Mouse (Mus musculus): ENCODE measurements around the gene Msh4. TPM values are rescaled to one million over a fixed set of nuclear protein-coding genes. Genes with fewer than 3 reads are reported as not detected.
"Not testable (repeated sequence)": the region's sequence is repeated elsewhere in the genome, so short reads cannot be mapped to it uniquely, and the experiment has no call there.

The Msh4 gene
- total and polyA plus RNA-seq, 3 experiments = 0.06 to 0.07 TPM; not detected in 1

DNA sequence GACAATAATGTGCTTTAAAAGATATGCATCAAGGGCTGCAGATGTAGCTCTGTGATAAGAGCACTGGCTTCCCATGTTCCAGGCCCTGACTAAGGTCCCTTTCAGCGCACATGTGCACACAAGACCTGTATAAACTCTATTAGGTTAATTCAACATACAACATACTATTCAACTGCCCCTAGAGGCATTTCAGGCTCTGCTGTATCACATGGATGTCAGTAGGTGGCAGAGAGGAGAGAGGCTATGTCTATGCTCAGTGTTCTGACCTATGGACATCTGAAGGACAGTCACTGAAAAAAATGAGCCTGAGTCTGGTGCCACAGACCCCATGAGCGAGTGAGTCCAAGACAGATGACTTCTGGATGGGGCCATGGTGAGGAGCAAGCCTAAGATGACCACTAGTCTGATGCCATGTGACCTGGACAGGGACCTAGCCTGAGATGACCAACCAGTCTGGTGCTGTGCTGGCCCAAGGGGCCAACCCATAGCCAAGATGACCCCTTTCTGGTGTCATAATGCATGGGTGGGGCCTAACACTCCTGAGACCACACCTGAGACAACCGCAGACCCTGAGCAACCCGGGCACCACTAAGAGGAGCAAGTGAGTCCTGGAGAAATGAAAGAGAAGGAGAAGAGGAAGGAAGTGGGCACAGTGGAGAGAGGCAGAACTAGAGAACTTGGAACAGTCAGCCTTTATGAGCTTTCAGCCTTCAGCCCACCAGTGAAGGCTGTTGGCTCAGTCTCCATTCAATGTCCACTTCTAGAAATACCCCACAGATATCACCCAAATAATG is 41.1 kb downstream of the Msh4 start:
- no peak overlapping the region for H3K4me3 ChIP-seq
- no peaks in the 10 kb centered on the region for H3K4me1 ChIP-seq (ENCODE audit: control insufficient read depth, insufficient read depth, low read length)
- H3K27me3 ChIP-seq (ENCODE audit: control insufficient read depth, insufficient read depth, low read length) = no peaks in the 10 kb centered on the region
- no peak overlapping the region for H3K27ac ChIP-seq
- H3K79me2 ChIP-seq (replicated peaks; ENCODE audit: control insufficient read depth, insufficient read depth, low read length) = no peaks in the 10 kb centered on the region
- 81% methylated on average over 4 of the region's 4 CpGs for whole genome bisulfite sequencing
- no peak for DNase-seq
- H3K9ac ChIP-seq (ENCODE audit: low read depth, low read length) = no peak overlapping the region
- TF ChIP-seq CTCF (IDR thresholded peaks at IDR 0.05) (0 out of 2 replicates have a peak, but pooled peaks have one; percentile 5), POLR2A (IDR thresholded peaks at IDR 0.05; ENCODE audit: insufficient read depth, low read depth, low read length) (no peak)
- H3K36me3 ChIP-seq (ENCODE audit: control insufficient read depth, insufficient read depth, low read length) = no peaks in the 10 kb centered on the region
- intact Hi-C loops (cut with DNase I) = no loop called here

DNA sequence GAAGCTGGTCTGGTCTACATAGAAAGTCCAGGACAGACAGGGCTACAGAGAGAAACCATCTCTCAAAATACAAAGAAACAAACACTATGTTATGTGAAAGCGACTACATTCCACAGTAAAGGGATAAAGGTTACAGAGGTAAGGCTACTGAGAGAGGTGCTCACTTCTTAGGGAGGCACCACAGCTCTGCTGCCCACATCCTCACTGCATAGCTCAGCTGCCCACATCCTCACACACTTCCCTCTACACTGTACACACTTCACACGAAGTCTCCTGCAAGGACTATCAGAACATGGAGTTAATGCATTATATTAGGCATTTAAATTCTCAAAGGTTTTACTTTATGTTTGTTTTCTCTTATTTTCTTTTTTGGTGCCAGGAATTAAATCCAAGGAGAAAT is 42.1 kb downstream of the Msh4 start:
- Histone ChIP-seq H3K27ac (no peak overlapping the region), H3K9ac (ENCODE audit: low read depth, low read length) (no peak overlapping the region), H3K4me1 (ENCODE audit: control insufficient read depth, insufficient read depth, low read length) (no peaks in the 10 kb centered on the region), H3K27me3 (ENCODE audit: control insufficient read depth, insufficient read depth, low read length) (no peaks in the 10 kb centered on the region), H3K79me2 (replicated peaks; ENCODE audit: control insufficient read depth, insufficient read depth, low read length) (no peaks in the 10 kb centered on the region), H3K36me3 (ENCODE audit: control insufficient read depth, insufficient read depth, low read length) (no peaks in the 10 kb centered on the region), H3K4me3 (no peak overlapping the region)
- 75% methylated on average over 2 of the region's 2 CpGs for WGBS
- no peak for DNase-seq
- TF ChIP-seq POLR2A (IDR thresholded peaks at IDR 0.05; ENCODE audit: insufficient read depth, low read depth, low read length) = no peak
- TF ChIP-seq CTCF (IDR thresholded peaks at IDR 0.05) = no peak
- TF ChIP-seq EP300 (IDR thresholded peaks at IDR 0.05; ENCODE audit: insufficient read depth, low read depth, low read length) = no peak
- intact Hi-C loops (cut with DNase I) = no loop called here

DNA sequence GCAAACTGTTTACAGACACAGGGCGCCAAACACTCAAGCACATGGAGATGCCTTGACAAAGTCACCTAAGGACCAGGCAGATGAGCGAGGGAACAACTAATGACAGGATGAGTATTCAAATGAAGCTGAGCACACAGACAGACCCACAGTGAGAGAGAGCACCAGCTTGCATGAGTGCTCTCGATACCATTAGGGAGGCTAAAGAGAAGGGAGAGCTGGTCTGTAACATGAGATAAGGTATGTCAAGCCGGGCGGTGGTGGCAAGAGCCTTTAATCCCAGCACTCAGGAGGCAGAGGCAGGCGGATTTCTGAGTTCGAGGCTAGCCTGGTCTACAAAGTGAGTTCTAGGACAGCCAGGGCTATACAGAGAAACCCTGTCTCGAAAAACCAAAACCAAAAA is 45.5 kb downstream of the Msh4 start:
- H3K9ac ChIP-seq (ENCODE audit: low read depth, low read length); intact Hi-C loops (cut with DNase I); H3K27me3 ChIP-seq (ENCODE audit: control insufficient read depth, insufficient read depth, low read length); H3K36me3 ChIP-seq (ENCODE audit: control insufficient read depth, insufficient read depth, low read length); DNase-seq; H3K4me1 ChIP-seq (ENCODE audit: control insufficient read depth, insufficient read depth, low read length); H3K79me2 ChIP-seq (replicated peaks; ENCODE audit: control insufficient read depth, insufficient read depth, low read length); H3K4me3 ChIP-seq; H3K27ac ChIP-seq: not testable (repeated sequence)
- 77% methylated on average over 8 of the region's 8 CpGs for WGBS

DNA sequence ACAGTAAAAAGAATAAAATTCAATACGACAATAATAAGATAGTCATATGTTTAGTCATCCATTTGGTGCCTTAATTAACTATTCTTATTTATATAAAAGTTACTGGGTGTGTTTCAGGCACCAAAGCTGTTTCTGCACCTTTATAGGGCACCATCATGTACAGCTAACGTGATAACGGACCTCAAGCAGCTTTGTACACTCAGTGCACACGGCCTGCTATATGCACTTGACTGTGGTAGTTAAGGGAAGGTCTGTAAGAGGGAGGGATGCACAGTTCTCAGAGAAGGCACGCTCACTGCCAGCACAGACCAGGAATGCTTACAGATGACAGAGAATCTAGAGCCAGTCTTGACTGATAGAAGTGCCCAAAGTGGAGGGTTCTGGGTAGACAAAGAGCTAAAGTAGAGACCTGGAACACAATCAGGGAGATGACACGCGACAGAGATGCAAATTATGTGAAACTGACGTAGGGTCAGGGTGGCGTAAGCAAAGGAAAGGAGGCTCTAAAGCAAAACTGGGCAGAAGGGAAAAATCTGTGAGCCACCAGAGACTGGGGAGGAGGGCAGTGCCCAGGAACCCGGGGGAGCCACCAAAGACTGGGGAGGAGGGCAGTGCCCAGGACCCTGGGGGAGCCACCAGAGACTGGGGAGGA is 47.5 kb downstream of the Msh4 start:
- H3K4me1 ChIP-seq (ENCODE audit: control insufficient read depth, insufficient read depth, low read length) = no peaks in the 10 kb centered on the region
- H3K9ac ChIP-seq (ENCODE audit: low read depth, low read length) = no peak overlapping the region
- H3K27me3 ChIP-seq (ENCODE audit: control insufficient read depth, insufficient read depth, low read length) = no peaks in the 10 kb centered on the region
- TF ChIP-seq CTCF (IDR thresholded peaks at IDR 0.05) (no peak), POLR2A (IDR thresholded peaks at IDR 0.05; ENCODE audit: insufficient read depth, low read depth, low read length) (no peak), EP300 (IDR thresholded peaks at IDR 0.05; ENCODE audit: insufficient read depth, low read depth, low read length) (no peak)
- intact Hi-C loops (cut with DNase I) = no loop called here
- no peaks in the 10 kb centered on the region for H3K36me3 ChIP-seq (ENCODE audit: control insufficient read depth, insufficient read depth, low read length)
- H3K4me3 ChIP-seq = no peak overlapping the region
- H3K27ac ChIP-seq = no peak overlapping the region
- WGBS = 78% methylated on average over 10 of the region's 10 CpGs
- H3K79me2 ChIP-seq (replicated peaks; ENCODE audit: control insufficient read depth, insufficient read depth, low read length) = no peaks in the 10 kb centered on the region
- no peak for DNase-seq

DNA sequence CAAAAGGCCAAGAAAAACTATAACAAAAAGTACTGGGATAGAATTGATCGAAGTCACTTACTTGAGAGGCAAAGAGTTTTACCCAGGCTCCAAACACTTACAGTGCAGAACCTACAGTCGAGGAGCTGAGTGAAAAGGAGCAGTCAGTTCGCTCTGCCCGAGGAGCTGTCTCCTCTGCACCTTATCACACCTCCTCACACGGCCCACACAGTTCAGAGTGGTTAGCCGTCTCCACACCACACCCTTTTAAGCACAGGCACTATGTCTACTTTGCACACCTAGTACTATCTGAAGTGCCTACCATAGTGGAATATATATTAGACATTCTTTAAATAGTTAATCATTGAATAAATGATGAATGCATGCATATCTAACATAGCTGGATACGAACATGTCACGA is 53.7 kb downstream of the Msh4 start:
- H3K79me2 ChIP-seq (replicated peaks; ENCODE audit: control insufficient read depth, insufficient read depth, low read length) = no peaks in the 10 kb centered on the region
- no peaks in the 10 kb centered on the region; the same call in 1 of the 2 replicates for H3K4me1 ChIP-seq (ENCODE audit: control insufficient read depth, insufficient read depth, low read length)
- H3K27me3 ChIP-seq (ENCODE audit: control insufficient read depth, insufficient read depth, low read length) = no peaks in the 10 kb centered on the region; the same call in 1 of the 2 replicates
- H3K36me3 ChIP-seq (ENCODE audit: control insufficient read depth, insufficient read depth, low read length) = no peaks in the 10 kb centered on the region
- DNase-seq = no peak
- TF ChIP-seq POLR2A (IDR thresholded peaks at IDR 0.05; ENCODE audit: insufficient read depth, low read depth, low read length) (no peak), CTCF (IDR thresholded peaks at IDR 0.05) (no peak), EP300 (IDR thresholded peaks at IDR 0.05; ENCODE audit: insufficient read depth, low read depth, low read length) (no peak)
- no peak overlapping the region for H3K9ac ChIP-seq (ENCODE audit: low read depth, low read length)
- intact Hi-C loops (cut with DNase I) = no loop called here
- H3K4me3 ChIP-seq = no peak overlapping the region
- WGBS = 65% methylated on average over 8 of the region's 8 CpGs
- H3K27ac ChIP-seq = no peak overlapping the region

DNA sequence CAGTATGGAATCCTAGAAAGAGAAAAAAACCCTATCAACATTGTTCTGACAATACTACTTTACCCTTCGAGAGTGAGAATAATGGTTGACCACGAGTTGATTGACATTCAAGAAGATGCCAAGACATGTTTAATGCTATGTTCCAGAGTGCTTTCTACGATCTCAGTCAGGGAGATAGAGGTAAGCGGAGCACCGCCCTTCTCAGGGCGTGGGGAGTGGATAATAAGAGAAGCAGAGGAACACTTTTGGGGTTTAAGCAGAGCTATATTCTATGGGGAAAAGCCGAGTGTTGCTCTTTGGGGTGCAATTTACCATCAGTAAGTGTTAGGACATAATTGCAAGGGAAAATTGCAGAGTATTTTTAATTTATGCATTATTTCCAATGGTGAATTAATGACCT is 55.2 kb downstream of the Msh4 start:
- H3K27ac ChIP-seq = no peak overlapping the region
- TF ChIP-seq POLR2A (IDR thresholded peaks at IDR 0.05; ENCODE audit: insufficient read depth, low read depth, low read length) (no peak), CTCF (IDR thresholded peaks at IDR 0.05) (no peak), EP300 (IDR thresholded peaks at IDR 0.05; ENCODE audit: insufficient read depth, low read depth, low read length) (no peak)
- 87% methylated on average over 7 of the region's 7 CpGs for WGBS
- H3K36me3 ChIP-seq (ENCODE audit: control insufficient read depth, insufficient read depth, low read length) = no peaks in the 10 kb centered on the region
- intact Hi-C loops (cut with DNase I) = no loop called here
- H3K27me3 ChIP-seq (ENCODE audit: control insufficient read depth, insufficient read depth, low read length) = no peaks in the 10 kb centered on the region; the same call in 1 of the 2 replicates
- DNase-seq = no peak
- H3K4me3 ChIP-seq = no peak overlapping the region
- H3K79me2 ChIP-seq (replicated peaks; ENCODE audit: control insufficient read depth, insufficient read depth, low read length) = no peaks in the 10 kb centered on the region
- no peaks in the 10 kb centered on the region; the same call in 1 of the 2 replicates for H3K4me1 ChIP-seq (ENCODE audit: control insufficient read depth, insufficient read depth, low read length)
- no peak overlapping the region for H3K9ac ChIP-seq (ENCODE audit: low read depth, low read length)

All from heart, adult 2 months (tissue).